Mouse (Mus musculus): ENCODE results near the gene Dnah8. TPM values are rescaled to one million over a fixed set of nuclear protein-coding genes. Genes with fewer than 3 reads are reported as not detected.

Gene Dnah8
- polyA plus RNA-seq, 1 experiment = 295 TPM

DNA sequence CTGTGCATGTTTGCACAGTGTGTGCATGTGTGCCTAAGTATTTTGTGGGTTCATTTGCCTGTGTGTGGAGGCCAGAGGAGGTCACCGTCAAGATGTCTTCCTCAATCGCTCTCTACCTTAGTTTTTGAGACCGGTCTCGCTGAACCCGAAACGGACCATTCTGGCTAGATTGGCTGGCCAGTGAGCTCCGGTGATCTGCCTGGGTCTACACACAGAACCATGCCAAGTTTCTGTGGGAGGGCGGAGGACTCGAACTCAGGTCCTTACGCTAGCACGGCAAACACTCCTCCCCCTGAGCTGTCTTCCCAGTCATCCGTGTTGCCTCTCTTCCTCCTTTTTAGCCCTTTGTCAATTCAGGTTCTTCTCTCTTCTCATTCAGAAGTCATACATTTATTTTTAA is 225.7 kb downstream of the Dnah8 start:
- Histone ChIP-seq H3K27me3 (ENCODE audit: control insufficient read depth, insufficient read depth, low read length) (no peaks in the 10 kb centered on the region), H3K4me3 (ENCODE audit: control insufficient read depth, low read depth, low read length) (no peak overlapping the region), H3K27ac (ENCODE audit: control insufficient read depth, insufficient read depth, low read depth, low read length) (no peak overlapping the region), H3K4me1 (ENCODE audit: control insufficient read depth, insufficient read depth, low read length) (no peaks in the 10 kb centered on the region), H3K36me3 (ENCODE audit: control insufficient read depth, insufficient read depth, low read length) (no peaks in the 10 kb centered on the region)
- no peak for TF ChIP-seq POLR2A (IDR thresholded peaks at IDR 0.05; ENCODE audit: control insufficient read depth, low read depth, low read length)
- TF ChIP-seq CTCF (IDR thresholded peaks at IDR 0.05; ENCODE audit: control insufficient read depth, insufficient read depth, insufficient replicate concordance, low read depth, low read length) = no peak

- no peaks in the 10 kb centered on the region for H3K27me3 ChIP-seq (ENCODE audit: control insufficient read depth, insufficient read depth, low read length)
- peak; percentile 13; the same call in 1 of the 2 replicates for TF ChIP-seq CTCF (IDR thresholded peaks at IDR 0.05; ENCODE audit: control insufficient read depth, insufficient read depth, insufficient replicate concordance, low read depth, low read length)
- TF ChIP-seq POLR2A (IDR thresholded peaks at IDR 0.05; ENCODE audit: control insufficient read depth, low read depth, low read length) = no peak
- H3K27ac ChIP-seq (ENCODE audit: control insufficient read depth, insufficient read depth, low read depth, low read length) = no peak overlapping the region
- no peak overlapping the region for H3K4me3 ChIP-seq (ENCODE audit: control insufficient read depth, low read depth, low read length)
- H3K4me1 ChIP-seq (ENCODE audit: control insufficient read depth, insufficient read depth, low read length) = no peaks in the 10 kb centered on the region
- peaks cover 2% of the 10 kb centered on the region for H3K36me3 ChIP-seq (ENCODE audit: control insufficient read depth, insufficient read depth, low read length)
Measured at GRCm38 (mm10) chr17:30852345-30852744, 228.2 kb downstream of the Dnah8 start.

DNA sequence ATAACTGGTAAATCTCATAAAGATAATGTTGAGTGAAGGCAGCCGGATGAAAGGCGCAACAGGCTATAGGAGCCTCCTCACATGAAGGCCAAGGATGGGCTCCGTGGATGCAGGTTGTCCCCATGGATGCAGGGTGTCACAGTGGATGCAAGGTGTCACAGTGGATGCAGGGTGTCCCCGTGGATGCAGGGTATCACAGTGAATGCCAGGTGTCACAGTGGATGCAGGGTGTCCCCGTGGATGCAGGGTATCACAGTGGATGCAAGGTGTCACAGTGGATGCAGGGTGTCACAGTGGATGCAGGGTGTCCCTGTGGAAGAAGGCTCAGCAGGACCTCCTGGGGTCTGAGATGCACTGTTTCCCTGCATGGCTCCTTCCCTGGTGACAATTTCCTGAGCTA is 233.2 kb downstream of the Dnah8 start:
- TF ChIP-seq CTCF (IDR thresholded peaks at IDR 0.05; ENCODE audit: control insufficient read depth, insufficient read depth, insufficient replicate concordance, low read depth, low read length) = peak; percentile 4; the same call in 1 of the 2 replicates
- TF ChIP-seq POLR2A (IDR thresholded peaks at IDR 0.05; ENCODE audit: control insufficient read depth, low read depth, low read length) = peak; percentile 37; the same call in 1 of the 2 replicates
- Histone ChIP-seq H3K4me1 (ENCODE audit: control insufficient read depth, insufficient read depth, low read length) (no peaks in the 10 kb centered on the region), H3K27me3 (ENCODE audit: control insufficient read depth, insufficient read depth, low read length) (no peaks in the 10 kb centered on the region), H3K4me3 (ENCODE audit: control insufficient read depth, low read depth, low read length) (peak overlapping the region; percentile 52; the same call in 1 of the 2 replicates), H3K36me3 (ENCODE audit: control insufficient read depth, insufficient read depth, low read length) (peaks cover 2% of the 10 kb centered on the region), H3K27ac (ENCODE audit: control insufficient read depth, insufficient read depth, low read depth, low read length) (peak overlapping the region; percentile 71)

- Histone ChIP-seq H3K4me3 (ENCODE audit: control insufficient read depth, low read depth, low read length) (peak overlapping the region; percentile 23; the same call in 1 of the 2 replicates), H3K27ac (ENCODE audit: control insufficient read depth, insufficient read depth, low read depth, low read length) (0 out of 2 replicates have a peak overlapping the region, but pooled peaks have one; percentile 10), H3K27me3 (ENCODE audit: control insufficient read depth, insufficient read depth, low read length) (no peaks in the 10 kb centered on the region), H3K36me3 (ENCODE audit: control insufficient read depth, insufficient read depth, low read length) (peaks cover 2% of the 10 kb centered on the region), H3K4me1 (ENCODE audit: control insufficient read depth, insufficient read depth, low read length) (no peaks in the 10 kb centered on the region)
- TF ChIP-seq CTCF (IDR thresholded peaks at IDR 0.05; ENCODE audit: control insufficient read depth, insufficient read depth, insufficient replicate concordance, low read depth, low read length) = no peak
- TF ChIP-seq POLR2A (IDR thresholded peaks at IDR 0.05; ENCODE audit: control insufficient read depth, low read depth, low read length) = no peak
Measured at GRCm38 (mm10) chr17:30858586-30859259, 234.6 kb downstream of the Dnah8 start.

DNA sequence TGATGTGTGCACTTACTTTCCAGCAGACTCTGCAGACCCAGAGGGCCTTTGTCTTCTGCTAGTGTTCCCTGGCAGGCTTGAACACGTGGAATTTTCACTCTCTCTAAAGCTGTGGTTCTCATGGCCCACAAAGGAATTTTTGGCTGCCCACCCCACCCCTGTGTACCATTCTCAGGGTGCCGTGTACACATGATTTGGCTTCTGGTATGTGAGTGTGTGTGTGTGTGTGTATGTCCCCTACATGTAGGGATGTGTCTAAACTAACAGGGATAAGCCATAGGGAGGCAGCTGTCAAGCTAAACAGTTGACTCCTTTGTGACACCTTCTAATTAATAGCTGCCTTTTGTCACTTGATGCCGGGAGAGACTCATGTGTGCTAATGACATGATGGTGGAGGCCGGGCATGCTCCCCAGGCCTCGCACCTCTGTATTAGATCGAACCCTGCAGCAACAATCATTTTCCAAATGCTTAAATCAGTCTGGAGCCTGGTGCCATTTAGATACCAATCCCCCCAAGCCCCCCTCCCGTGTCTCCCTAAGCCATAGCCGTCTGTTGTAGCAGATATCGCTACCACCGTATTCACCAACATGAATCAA is 235.9 kb downstream of the Dnah8 start:
- Histone ChIP-seq H3K27ac (ENCODE audit: control insufficient read depth, insufficient read depth, low read depth, low read length) (no peak overlapping the region), H3K4me3 (ENCODE audit: control insufficient read depth, low read depth, low read length) (no peak overlapping the region), H3K4me1 (ENCODE audit: control insufficient read depth, insufficient read depth, low read length) (no peaks in the 10 kb centered on the region), H3K36me3 (ENCODE audit: control insufficient read depth, insufficient read depth, low read length) (peaks cover 2% of the 10 kb centered on the region), H3K27me3 (ENCODE audit: control insufficient read depth, insufficient read depth, low read length) (no peaks in the 10 kb centered on the region)
- no peak for TF ChIP-seq POLR2A (IDR thresholded peaks at IDR 0.05; ENCODE audit: control insufficient read depth, low read depth, low read length)
- TF ChIP-seq CTCF (IDR thresholded peaks at IDR 0.05; ENCODE audit: control insufficient read depth, insufficient read depth, insufficient replicate concordance, low read depth, low read length) = no peak

GRCm38 (mm10) chr17:30860606-30861005 is 236.5 kb downstream of the Dnah8 start:
- Histone ChIP-seq H3K36me3 (ENCODE audit: control insufficient read depth, insufficient read depth, low read length) (peaks cover 2% of the 10 kb centered on the region), H3K4me3 (ENCODE audit: control insufficient read depth, low read depth, low read length) (no peak overlapping the region), H3K4me1 (ENCODE audit: control insufficient read depth, insufficient read depth, low read length) (no peaks in the 10 kb centered on the region), H3K27ac (ENCODE audit: control insufficient read depth, insufficient read depth, low read depth, low read length) (no peak overlapping the region), H3K27me3 (ENCODE audit: control insufficient read depth, insufficient read depth, low read length) (no peaks in the 10 kb centered on the region)
- TF ChIP-seq POLR2A (IDR thresholded peaks at IDR 0.05; ENCODE audit: control insufficient read depth, low read depth, low read length) = no peak
- TF ChIP-seq CTCF (IDR thresholded peaks at IDR 0.05; ENCODE audit: control insufficient read depth, insufficient read depth, insufficient replicate concordance, low read depth, low read length) = no peak

GRCm38 (mm10) chr17:30866281-30866680 is 242.1 kb downstream of the Dnah8 start:
- no peaks in the 10 kb centered on the region for H3K27me3 ChIP-seq (ENCODE audit: control insufficient read depth, insufficient read depth, low read length)
- TF ChIP-seq CTCF (IDR thresholded peaks at IDR 0.05; ENCODE audit: control insufficient read depth, insufficient read depth, insufficient replicate concordance, low read depth, low read length) (no peak), POLR2A (IDR thresholded peaks at IDR 0.05; ENCODE audit: control insufficient read depth, low read depth, low read length) (no peak)
- no peak overlapping the region for H3K4me3 ChIP-seq (ENCODE audit: control insufficient read depth, low read depth, low read length)
- H3K27ac ChIP-seq (ENCODE audit: control insufficient read depth, insufficient read depth, low read depth, low read length) = no peak overlapping the region
- H3K36me3 ChIP-seq (ENCODE audit: control insufficient read depth, insufficient read depth, low read length) = no peaks in the 10 kb centered on the region
- H3K4me1 ChIP-seq (ENCODE audit: control insufficient read depth, insufficient read depth, low read length) = no peaks in the 10 kb centered on the region
